Mouse (Mus musculus) cerebellum, adult 8-10 months (tissue): ENCODE results near the gene Olfr187.
"Not testable (repeated sequence)": the region's sequence is repeated elsewhere in the genome, so short reads cannot be mapped to it uniquely, and the experiment has no call there.

Experiments
- DNase-seq: peaks from one replicate; pipeline ENCODE4 v3.0.0; 2022

Olfr187 gene

DNA sequence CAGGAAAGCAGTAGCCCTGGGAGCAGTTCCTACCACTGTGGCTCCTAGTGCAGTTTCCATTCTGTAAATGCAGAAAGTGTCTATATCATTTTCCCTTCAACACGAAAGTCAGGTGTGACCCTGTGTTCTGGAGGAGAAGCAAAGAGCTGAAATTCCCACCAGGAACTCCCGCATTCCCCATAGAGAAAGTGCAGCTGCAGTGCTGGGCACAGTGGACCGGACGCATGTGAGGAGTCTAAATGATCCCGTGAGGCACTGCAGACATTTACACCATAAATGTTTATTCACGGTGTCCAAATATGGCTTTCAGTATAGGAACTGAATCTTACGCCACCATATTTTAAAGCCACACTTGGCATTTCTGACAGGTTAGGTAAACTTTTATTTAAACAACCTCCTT is at the start of gene Olfr187:
Olfr187 (minus strand) TSS at position 58 of the 400 bp plus-strand sequence.
- DNase-seq: no peak

DNA sequence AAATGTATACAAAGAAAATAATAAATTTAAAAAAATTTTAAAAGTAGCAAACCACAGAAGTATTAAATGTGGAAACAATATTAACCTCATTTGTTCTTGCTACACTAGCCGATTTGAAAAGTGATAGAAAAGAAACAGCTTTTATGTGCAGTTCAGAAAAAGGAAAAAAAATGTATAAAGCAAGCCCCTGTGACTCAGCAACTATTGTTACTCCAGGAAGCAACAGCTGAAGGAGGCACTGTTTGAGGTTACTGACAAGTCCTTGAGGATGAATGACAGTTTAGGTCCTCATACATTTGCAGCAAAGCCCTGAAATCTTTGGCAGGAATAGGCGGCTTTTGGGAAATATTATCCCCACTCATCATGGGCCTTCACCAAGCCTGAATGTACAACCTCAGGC is 41.5 kb upstream of the Olfr187 start:
- DNase-seq: not testable (repeated sequence)

DNA sequence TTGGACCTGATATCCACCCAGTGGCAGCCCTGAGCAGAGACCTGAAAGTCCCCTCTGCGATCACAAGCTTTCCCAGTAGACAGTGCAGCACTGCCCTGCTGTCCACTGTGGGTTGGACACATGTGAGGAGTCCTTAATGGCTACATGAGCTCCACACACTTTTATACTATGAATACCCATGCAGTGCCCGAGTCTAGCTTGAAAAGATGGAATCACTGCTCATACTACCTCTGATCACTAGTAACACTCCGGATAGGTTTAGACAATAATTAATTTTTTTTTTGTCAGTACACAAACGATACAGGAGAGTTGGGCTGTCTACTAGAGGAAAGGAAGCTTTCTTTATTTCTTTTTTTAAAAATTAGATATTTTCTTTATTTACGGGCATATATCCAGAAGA is 38.3 kb upstream of the Olfr187 start, which contains the start of gene Olfr190:
Olfr190 (minus strand) TSS at position 101 of the 400 bp plus-strand sequence.
- no peak for DNase-seq

DNA sequence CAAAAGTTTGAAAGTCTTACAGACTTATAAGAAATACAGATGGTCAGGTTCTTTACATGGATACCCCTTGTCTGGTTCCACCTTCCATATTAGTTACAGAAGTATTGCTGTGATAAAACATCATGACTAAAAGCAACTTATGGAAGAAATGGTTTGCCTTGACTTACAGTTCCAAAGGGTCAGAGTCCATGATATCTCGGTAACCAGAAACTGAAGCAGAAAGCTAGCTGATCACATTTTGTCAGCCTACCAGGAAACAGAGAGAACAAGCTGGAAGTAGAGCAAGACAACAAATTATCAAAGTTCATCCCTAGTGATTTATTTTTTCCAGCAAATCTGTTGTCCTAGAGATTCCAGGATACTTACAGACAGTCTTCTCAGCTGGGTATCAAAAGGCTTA is 34.0 kb upstream of the Olfr187 start:
- no peak for DNase-seq

DNA sequence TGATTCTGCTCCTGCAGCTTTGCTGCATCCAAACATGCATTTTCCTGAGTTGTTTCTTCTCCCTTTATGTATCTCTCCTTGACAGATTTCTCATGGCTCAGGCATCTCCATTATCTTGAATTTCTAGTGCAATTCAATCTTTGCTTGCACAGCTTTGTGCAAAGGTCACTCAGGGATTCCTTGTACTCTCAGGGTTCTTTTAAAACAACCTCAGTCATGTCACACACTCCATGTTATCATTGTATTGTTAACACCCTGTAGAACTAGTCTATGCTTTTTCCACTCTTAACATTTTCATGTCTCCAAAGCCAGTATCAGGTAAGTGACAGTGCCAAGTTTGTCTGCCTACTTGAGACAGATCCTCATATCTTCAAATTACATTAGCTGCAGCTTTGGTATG is 32.2 kb upstream of the Olfr187 start:
- DNase-seq: no peak

DNA sequence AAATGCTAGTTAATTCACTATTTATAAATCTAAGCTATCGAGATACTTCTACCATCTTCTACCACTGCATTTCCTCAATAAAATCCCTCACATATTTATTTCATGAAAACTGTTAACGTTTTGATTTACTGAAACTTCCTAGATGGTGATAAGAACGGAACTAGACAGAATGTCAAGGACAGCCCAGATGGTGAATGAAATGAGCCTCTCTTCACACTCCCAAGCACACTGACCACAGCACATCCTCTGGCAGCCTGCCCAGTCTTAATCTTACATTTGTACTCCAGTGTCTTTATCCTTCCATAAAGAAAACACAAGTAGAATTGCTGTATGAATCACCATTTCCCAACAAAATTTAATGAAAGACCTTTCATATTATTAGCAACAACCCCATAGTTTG is 22.8 kb upstream of the Olfr187 start:
- not testable (repeated sequence) for DNase-seq

DNA sequence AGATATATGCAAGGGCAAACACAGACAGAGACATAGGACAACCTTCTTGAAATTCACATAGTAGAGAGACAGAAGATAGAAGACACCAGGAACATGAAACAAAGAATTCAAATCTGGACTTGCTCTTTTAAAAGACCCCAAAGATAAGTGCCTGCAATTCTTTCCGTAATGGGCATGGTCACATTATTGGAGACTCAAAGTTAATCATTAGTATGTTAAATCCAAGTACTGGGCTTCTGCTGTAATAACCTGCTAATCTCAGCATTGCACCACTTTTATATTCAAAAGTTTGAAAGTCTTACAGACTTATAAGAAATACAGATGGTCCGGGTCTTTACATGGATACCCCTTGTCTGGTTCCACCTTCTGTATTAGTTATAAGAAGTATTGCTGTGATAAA is 9.7 kb upstream of the Olfr187 start:
- not testable (repeated sequence) for DNase-seq

DNA sequence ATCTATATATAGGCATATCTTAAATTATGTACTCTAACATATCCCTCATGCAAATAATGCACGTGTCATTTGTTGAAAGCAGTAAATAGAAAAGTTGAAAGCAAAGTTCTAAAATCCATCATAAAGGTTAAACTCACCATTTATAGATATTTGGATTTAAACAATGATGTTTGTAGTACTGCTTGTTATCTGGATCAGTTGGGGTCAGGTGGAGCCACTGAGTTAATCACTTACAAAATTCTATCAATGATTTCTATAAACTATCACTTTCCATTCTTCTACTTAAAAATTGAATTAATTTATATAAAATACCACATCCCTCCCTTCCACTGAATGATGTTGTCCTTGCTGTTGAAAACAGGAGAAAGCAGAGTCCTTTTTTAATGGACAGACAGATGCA is 9.3 kb upstream of the Olfr187 start:
- DNase-seq: no peak

DNA sequence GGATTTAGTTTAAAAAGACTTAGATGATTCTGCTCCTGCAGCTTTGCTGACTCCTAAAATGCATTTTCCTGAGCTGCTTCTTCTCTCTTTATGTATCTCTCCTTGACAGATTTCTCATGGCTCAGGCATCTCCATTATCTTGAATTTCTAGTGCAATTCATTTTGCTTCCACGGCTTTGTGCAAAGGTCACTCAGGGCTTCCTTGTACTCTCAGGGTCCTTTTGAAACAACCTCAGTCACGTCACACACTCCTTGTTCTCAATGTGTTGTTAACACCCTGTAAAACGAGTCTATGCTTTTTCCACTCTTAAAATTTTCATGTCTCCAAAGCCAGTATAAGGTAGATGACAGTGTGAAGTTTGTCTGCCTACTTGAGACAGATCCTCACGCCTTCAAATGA is 8.0 kb upstream of the Olfr187 start:
- DNase-seq: no peak

DNA sequence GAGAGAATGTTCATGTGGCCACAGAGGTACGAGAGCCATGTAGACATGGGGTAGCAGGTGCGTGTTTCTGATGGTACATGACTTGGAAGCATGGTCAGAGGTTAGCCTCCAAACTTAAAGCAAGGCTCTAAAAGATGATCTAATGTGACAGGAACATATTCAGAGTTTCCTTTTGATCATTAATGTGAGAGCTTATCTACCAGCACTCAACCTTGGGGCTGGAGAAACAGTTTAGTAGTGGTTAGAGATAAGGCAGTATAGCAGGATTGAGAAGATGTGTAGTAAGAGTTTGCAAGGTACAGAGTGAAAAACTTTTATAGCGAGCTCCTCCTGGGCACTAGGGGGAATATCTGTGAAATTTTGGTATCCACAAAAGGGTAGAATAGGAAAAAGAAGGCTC is 6.3 kb upstream of the Olfr187 start:
- no peak for DNase-seq

DNA sequence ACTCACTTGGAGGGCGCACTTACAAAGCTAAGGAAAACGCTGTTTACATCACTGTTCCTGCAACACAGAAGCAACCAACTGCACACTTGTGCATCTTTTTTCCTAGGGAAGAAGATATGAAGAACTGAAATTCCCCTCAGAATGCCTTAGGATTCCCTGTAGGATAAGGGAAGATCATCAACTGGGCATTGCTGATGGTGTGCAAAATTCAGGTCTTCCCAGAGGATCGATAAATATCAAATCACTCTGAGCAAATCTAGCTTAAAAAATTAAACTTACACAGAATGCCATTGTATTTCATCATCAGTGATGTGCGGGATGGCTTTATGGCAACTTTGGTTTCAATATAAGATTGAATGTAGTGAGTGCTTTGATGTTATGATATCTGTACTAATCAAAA is 9.4 kb downstream of the Olfr187 start, which contains the start of gene Olfr186:
Olfr186 (minus strand) TSS at position 101 of the 400 bp plus-strand sequence.
- no peak for DNase-seq

DNA sequence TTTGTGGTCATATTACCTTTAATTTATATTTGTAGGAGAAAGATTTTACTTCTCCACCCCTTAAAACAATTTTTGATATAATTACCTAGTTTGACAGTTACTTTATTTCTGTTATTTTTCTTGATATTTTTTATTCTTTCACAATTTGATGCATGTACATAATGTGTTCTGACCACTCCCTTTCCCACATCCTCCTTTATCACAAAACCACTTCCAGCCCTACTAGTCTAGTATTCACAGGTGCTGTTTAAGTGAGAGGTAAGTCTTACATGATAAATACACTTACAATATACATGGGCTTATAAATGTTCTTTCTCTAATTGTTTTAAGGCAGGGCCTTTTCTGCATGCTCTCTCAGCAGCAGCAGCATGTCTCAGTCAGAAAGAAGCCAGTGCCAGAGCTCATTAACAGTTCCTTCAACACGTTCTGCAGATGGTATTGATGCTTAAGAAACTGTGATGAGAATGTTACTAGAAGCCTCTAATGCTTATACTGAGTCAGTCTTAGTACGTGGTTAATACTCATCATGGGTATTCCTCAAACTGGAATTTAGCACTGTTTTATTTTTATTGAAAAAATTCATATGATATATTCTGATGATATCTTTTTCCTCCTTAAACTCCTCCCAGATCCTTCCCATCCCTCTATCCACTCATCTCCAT is 26.1 kb downstream of the Olfr187 start:
- DNase-seq: no peak

DNA sequence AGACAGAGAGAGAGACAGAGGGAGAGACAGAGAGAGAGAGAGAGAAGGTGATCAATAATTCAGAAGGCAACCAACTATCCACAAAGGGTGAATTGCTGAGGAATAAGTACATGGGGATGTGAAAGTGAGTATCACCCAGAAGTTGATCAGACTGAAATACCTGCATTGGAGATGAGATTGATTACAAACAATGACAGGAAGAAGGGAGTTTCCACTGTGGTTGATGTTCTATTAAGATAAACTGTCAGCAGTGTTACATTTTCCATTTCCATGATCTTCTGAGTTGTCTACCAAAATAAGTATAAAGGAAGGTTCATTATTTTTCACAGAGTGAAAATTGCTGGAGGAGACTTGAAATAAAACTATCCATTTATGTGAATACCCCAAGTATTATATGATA is 32.4 kb downstream of the Olfr187 start:
- no peak for DNase-seq

DNA sequence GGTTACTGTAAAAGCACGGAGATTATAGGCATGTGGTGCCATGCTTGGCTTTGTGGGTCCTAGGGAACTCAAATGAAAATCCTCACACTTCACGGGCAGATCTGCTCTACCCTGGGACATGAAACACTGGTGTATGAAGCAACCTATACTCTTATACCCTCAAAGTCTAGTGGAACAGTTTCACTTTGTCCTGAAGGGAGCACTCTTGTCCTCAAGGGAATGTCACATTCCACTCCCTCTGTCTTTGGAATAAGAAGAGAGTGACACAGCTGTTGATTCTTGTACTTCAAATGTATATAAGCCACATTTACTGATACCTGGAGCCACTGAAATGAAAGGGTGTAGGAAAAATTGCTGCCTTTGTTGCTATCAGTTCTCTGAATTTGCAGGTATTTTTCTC is 44.5 kb downstream of the Olfr187 start, which contains the start of gene Olfr183:
Olfr183 (plus strand) TSS at position 301 of the 400 bp plus-strand sequence.
- DNase-seq: no peak
